Mouse (Mus musculus) WW6 (cell line): ENCODE results near the gene Rnf214.
"Not testable (repeated sequence)": the region's sequence is repeated elsewhere in the genome, so short reads cannot be mapped to it uniquely, and the experiment has no call there.

Experiments
- DNase-seq: peaks from one replicate; pipeline ENCODE4 v3.0.0-alpha.2; 2013; ENCODE audit warnings: low read depth, low spot score

Rnf214 gene

DNA sequence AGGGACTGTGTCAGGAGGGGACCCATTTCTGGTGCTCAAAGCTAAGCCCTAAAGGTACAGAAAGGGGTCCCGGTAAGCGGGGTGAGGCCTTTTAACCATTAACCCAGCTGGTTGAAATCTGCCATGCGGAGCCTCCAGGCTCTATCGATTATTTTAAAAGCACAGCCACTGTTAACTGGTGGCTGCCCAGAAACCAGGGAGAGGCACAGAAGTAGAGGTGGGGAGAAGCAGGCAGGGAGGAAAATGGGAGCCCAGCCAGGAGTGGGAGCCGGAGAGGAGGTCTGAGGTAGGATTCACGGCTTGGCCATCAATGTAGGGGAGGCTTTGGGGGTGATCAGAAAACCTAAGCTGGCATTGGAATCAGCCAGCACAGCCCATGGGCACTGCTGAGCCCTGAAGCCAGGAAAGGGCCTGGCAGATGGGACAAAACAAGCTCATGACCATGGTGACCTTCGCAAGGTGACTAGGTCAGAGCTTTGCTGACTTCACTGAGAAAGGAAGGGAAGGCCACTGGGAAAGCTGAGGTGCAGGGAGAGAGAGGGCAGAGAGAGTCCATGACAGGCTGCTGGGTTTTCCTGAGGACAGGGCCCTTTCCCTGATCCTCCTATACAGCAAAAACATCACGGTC is 56.1 kb downstream of the Rnf214 start:
- no peak for DNase-seq

DNA sequence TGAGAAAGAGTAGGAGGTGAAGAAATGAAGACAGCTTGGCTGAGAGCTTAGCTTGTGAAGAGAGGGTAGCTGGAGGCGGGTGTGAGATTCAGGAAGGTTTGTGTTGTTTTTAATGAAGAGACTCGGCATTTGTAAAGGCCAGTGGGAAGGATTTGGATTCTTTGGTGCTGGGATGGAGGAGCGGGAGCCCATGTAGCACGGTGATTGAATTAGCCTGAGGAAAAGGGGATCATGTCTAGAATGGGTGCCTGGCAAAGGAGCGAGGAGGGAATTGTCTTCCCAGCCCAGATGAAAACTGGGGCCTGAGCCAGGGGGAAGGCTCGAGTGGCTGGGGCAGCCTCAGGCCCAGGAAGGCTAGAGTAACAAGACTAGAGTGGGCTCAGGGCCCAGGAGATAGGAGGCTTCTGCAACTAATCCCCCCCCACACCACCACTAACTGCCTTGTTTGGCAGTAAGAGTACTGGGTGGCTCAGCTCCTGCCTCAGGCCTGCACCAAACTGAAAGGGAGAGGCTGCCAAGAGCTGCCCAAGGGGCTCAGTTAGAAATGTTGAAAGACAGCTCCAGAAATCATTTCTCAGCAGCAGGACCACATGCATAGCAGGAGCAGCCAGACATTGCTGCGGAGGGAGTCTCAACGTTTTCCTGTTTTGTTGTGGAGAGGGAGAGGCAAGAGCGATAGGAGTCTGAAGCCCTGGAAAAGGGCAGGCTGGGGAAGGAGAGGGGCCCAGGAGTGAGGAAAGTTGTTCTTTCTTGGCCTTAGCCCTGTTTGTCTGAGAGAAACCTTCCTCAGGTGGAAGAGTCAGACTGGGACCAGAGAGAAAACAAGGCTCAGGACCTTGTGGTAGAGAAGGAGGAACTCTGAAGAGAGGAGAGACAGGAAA is 56.9 kb downstream of the Rnf214 start:
- DNase-seq = no peak

DNA sequence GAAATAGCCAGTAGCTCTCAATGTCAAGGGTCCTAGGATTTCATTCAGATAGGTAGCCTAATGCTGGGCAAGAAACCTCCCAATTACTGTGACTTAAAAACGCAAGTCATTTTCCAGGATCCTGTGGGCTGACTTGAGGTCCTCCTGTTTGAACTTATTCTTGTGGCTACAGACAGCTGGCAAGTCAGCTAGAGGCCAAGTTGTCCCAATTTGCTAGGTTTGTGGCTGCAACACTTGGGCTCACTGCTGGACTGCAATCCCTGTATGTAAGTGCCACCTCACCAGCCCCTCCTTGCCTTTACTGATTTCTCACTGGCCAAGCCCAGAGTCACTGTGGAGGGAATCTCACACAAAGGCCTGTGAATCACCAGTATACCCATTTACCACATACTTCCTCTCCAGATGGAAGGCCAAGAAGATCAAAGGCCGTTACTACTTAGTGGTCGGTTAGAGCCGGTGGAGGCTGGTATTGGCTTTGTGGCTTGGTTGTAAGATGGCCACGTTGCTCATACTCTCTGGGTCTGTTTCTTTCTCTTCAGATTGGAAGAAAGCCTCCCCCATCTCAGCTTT is 59.7 kb downstream of the Rnf214 start:
- no peak for DNase-seq

DNA sequence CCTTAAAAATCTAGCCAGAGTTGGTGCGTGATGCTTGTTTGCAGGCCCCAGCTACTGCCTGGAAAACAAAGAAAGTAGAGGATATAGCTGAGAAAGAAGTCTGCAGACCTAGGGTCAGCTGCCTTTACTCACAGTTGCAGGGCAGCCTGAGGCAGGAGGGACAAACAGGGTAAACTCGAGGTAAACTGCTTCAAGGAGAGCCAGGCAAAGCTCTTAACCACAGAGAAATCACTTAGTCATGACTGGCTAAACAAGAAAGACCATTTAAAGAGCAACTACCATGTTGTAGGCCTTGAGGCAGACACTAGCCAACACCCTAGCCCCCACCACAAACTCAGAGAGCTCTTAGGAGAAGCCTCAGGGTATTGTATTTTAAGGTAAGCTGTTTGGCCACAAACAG is 60.5 kb downstream of the Rnf214 start:
- not testable (repeated sequence) for DNase-seq

DNA sequence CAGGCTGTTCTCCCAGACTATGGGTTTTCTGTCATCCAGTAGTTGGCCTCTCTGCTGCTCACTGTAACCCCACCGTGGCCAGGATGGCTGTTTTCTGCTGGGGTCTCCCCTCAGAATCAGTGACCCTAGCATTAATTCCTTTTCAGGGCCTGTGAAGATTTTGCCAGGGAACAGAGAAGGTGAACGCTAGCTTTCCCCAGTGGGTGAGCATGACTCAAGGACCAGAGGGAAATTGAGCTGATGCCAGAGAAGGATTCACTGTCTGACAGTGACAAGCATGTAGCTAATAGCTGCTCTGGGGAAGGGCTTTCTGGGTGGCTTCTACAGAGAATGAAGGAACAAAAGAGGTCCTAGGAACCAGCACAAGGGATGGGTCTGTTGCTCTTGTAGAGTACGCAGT is 61.2 kb downstream of the Rnf214 start:
- no peak for DNase-seq

DNA sequence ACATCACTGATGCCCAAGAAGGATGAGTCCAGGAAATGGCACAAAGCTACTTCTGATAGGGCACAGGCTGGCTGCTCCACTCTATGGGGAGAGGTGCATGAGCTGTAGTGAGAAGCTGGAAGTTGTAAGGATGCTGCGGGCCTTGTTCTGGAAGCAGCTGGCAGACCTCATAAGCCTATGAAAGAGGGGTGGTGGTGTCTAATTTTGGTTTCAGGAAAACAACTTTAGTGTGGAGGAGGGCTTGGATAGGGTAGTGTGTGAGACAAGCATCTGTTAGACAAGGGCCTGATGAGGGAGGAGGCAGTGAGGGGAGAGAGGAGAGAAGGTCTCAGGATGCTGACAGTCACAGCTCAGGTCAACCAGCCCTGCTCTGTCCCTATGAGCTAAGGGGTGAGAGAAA is 62.9 kb downstream of the Rnf214 start:
- no peak for DNase-seq

DNA sequence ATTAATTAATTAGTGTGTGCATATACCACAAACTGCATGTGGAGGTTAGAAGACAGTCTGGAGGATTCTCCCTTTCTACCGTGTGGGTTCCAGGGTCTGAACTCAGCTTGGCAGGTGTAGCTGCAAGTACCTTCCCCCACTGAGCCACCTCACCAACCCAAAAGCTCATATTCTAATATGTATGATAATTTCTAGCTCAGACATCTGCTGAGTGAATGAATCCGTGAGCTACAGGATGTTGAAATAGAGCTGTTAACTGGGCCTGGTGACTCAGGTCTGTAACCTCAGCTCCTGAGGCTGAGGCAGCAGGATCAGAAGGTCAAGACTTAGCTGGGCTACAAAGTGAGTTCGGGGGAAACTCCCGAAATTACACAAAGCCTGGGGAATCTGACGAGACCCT is 63.7 kb downstream of the Rnf214 start:
- DNase-seq = no peak

DNA sequence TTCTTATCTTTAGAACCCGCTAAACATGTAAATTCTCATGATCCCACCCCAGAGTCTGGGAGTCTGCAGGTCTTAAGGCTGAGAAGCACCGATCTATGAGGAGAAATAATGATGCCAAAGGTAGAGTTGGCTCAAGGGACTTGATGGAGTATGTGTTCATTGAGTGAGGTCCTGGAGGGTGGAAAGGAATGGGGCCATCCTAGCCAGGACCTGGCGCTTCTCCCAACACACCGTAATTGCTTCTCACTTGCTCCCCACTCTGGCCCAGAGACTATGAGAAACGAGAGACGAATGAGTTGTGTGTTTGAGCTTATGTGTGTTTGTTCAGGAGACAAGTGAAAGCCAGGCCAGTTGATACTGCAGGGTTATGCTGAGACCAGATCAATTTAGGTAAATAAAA is 65.3 kb downstream of the Rnf214 start:
- DNase-seq = no peak

DNA sequence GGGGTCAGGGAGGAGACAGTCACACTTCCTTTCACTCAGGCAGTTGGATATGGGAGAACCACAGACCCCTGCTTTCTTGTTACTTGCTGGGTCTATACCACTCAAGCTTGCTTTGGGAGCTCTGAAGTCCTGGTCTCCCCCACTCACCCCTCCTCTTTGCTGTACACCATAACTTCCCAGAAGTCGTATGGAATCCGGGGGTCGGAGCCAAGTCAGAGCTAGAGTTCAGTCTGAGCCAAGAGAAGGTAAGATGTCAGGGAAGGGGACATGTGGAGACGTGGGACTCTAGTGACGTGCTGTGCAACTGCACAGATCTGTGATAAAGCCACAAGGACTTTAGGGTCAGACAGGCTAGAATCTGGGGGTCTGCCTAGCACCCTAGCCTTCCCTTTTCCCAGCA is 66.4 kb downstream of the Rnf214 start:
- no peak for DNase-seq

DNA sequence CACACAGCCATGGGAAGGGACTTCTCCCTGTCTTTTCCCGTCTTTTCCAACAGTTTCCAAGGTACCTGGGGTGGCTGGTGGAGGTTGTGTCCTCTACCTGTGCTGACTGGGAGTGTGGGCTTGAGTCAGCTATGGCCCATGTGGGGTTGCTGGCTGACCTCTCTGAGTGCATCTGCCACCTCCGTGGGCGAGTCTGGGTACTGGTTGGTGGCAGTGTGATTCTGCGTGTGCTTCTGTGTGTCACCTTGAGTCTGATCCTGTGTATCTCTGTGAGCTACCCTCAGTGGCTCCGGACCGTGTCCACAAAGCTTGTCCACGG is 66.8 kb downstream of the Rnf214 start:
- DNase-seq = no peak

DNA sequence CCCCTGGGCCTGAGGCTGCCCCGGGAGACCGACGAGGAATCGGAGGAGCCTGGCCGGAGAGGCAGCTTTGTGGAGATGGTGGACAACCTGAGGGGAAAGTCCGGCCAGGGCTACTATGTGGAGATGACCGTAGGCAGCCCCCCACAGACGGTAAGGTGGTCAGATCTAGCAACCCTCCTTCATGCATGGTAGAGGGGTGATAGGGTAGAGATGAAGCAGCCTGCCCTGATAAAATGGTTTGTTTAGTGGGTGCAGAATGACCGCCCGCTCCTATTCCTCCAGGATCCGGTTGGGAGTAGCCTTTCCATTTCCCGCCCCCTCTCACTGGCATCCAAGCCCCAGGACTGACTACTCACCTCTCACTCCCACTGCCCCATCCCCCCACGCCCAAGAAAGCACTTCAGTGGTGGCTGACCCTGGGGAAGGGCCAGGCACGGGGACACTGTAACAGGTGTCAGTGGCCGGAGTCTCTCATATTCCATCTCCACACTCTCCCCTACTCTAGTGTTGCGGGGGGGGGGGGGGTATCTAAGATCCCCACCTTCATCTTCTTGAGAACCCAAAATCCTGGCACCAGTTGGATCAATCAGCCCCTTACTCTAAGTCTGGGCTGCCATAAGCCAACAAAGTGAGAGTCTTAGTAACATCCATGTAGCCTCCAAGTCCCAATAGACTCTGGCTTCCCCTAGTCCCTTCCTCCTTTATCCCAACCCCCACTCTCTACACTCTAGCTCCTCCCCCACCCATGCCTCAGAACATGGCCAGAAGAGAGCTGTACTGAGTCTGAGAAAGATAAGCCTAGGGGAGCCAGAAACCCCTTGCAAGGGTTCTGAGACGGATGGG is 67.4 kb downstream of the Rnf214 start:
- DNase-seq = no peak

DNA sequence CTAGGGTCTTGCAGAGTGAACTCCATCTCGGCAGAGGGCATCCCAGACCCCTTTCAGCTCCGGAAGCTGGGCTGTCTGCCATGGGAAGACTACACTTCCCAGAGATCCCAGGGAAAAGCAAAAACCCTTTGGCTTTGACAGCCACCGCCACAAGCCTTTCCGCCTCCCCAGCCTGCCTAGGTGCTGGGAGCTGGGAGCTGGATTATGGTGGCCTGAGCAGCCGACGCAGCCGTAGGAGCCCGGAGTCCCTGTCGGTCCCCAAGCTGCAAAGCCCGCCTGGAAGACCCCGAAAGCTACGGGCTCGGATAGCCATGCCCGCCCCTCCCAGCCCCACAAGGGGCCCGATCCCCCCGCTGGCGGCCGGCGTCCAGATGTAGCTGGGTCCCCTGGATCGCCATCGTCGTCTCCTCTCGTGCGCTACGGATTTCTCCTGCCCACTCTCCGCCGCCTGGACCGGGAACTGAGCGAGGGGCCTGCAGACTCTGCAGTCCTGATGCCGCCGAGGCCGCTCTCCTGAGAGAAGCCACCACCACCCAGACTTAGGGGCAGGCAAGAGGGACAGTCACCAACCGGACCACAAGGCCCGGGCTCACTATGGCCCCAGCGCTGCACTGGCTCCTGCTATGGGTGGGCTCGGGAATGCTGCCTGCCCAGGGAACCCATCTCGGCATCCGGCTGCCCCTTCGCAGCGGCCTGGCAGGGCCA is 68.1 kb downstream of the Rnf214 start, which contains the start of gene Bace1:
Gene Bace1, plus strand, starts transcription at position 147 of the 705 bp plus-strand sequence.
- peak; percentile 42 for DNase-seq

DNA sequence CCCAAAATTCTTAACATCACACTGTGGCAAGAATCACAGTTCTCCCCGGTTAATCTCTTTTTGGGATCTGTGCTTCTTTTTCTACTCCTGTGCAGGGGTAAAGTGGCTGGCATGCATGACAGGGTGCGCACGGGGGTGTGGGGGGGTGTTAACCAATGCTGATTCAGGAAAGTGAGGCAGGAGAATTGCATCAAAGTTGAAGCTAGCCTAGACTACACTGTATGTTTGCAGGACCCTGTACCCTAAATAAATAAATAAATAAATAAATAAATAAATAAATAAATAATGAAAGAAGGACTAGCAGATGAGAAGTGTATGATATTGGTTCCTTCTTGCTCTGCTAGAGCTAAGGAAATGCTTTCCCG is 68.7 kb downstream of the Rnf214 start:
- DNase-seq = no peak

DNA sequence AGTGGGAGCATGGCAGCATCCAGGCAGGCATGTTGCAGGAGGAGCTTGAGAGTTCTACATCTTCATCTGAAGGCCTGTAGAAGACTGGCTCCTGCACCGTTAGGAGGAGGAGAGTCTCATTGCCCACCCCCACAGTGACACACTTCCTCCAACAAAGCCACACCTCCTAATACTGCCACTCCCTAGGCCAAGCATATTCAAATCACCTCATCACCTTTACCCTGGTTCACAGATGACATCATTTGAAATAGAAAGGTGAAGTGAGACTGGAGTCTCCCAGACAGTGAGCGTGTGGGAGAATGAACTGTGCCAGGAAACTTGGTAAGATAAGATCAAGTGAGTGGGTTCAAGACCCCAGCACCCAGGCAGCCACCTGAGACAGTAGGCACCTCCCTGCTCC is 73.2 kb downstream of the Rnf214 start:
- no peak for DNase-seq

DNA sequence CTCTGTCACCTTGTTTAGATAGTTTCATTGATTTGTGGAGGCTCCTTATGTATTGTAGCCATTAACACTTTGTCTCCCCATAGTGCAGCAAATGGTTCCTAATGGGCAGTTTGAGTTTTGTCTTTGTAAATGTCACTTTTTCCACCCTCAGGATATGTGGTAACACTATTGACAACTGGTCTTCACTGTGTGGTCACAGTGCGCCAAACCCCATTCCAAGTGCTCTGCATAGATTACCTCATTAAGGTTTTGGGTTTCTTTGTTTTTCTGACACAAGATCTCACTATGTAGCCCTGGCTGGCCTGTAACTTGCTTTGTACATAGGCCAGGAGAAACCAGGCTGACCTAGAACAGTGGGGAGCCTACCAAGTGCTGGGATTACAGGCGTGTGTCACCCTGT is 73.8 kb downstream of the Rnf214 start:
- no peak for DNase-seq

DNA sequence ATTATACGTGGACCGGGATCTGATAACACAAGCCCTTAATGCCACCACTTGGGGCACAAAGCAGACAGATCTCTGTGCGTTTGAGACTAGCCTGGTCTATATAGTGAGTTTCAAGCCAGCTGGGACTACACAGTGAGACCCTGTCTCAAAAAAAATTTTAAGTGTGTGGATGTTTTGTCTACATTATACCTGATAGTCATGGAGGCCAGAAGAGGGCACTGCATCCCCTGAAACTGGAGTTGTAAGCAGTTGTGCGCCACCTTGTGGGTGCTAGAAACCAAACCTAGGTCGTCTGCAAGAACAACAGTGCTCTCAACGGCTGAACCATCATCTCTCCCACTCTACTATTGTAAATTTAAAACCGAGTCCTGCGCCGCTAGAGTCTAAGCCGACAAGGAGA is 77.6 kb downstream of the Rnf214 start:
- DNase-seq = peak; percentile 85

DNA sequence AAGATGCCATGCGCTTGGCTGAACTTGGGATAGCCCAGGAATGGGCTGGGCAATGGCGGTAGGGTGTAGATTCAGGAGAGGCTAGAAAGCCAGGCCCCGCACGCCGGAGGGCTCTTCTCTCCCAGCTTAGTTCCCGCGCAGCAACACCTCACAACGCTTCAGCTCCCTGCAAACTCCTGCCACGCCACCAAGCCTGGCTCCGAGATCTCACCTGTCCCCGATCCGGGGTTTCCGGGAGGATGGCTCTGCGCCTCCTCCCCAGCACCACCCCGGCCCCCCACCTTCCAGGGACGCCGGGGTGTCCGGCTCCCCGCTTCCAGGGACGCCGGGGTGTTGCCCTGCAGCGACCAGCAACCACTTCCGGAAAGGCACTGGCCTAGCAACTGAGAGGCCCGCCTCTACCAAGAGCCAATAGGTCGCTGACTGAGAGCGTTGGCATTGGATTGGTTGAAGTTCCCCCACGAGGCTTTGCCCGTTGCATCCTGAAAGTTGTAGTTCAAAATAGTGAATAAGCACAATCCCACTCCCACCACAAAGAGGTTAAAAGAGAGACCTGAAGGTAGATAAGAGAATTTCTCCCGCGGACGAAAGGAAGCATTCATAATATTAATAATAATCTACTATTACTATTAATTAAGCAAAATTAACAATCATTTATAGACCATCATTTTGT is 78.3 kb downstream of the Rnf214 start, which contains the start of gene Cep164:
Gene Cep164, minus strand, starts transcription at position 401 of the 673 bp plus-strand sequence.
- DNase-seq = peak; percentile 67

DNA sequence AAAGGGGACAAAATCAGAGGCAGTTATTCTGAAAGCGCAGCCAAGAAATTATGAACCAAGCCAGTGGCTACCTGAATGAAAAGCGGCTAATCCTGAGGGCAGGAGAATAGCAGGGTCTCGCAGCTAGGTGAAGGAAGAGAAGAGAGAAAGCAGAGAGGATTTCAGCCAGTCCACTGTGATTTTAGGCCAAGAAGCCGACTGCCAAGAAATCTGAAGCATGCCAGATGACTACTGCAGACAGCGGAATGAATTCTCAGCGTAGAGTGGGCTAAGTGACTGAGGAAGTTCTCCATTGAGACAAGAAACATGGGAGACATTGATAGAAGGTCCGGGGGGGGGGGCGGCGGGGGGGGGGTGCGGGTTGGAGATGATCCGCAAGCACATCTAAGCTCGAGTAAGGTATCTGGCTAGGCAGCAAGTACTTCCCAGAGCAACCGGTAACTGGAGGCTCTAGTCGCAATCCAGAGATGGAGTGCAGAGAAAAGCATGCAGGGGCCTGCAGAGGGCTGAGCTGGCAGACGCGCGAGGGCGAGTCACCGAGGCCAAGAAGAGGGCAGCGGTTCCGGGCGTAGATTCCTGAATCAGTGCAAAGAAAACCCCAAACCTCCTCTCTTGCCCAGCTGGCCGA is 78.9 kb downstream of the Rnf214 start:
- DNase-seq = no peak

DNA sequence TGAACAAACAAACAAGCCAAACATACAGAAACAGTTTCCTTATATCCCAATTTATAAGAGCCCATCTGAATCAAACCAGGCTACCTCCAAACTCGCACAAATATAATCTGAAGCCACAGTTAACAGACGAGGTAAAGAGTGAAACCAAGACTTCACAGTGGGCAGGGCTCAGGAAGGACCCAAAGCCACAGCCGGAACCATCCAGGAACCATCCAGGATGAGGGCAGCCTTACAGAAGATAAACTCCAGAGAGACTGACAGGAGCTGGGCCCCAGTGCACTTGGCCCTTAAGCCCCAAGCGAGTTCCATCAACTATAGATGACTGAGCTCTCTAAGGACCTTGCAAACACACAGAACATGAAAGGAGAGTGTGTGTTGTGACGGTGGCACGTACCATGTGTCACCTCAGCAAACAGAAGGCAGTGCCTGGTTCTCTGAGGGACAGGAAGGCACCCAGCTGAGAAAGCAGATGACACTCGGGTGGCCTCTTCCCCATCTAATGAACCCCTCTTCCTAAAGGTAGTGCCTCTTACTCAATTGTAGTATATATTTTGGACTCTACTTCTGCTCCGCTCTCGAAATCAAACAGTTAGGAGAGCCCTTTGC is 88.2 kb downstream of the Rnf214 start:
- DNase-seq = no peak

DNA sequence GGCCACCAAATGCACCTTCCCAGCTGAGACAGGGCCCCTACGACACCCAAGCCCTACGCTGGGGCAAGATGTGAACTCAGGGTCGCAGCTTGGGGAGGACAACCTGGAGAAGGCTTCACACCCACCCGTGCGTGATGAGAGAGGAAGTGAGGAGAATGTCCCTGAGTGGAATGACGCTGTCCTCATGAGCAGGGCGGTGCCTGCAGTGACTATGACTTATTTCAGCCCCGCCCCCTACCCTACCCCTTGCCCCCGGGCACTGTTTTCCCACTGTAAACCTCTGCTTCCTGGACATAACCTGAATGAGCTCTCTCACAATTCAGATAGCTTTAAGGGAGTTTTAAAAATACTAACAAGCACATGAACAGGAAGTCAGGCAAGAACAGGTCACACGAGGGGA is 91.2 kb downstream of the Rnf214 start:
- no peak for DNase-seq
